Mouse (Mus musculus): ENCODE data around the gene Snd1. TPM values are rescaled to one million over a fixed set of nuclear protein-coding genes. Genes with fewer than 3 reads are reported as not detected.
A peak's percentile ranks its signal among the peaks of the same experiment; 100 is the strongest.

Gene Snd1
- polyA plus RNA-seq, 1 experiment from 2014 or later: 34.9 TPM

- ATAC-seq (no peak), DNase-seq (no peak)
- 5% methylated on average over 21 of the region's 21 CpGs for WGBS (ENCODE audit: insufficient replicate concordance)
- Histone ChIP-seq H3K4me1 (ENCODE audit: insufficient read depth) (peaks cover 38% of the 10 kb centered on the region), H3K9me3 (ENCODE audit: low read length) (no peaks in the 10 kb centered on the region), H3K27me3 (ENCODE audit: insufficient read depth, low read length) (no peaks in the 10 kb centered on the region), H3K9ac (replicated peaks) (peak overlapping the region; percentile 88), H3K4me3 (ENCODE audit: low read depth, low read length) (peak overlapping the region; percentile 91), H3K4me2 (ENCODE audit: low read depth, low read length) (peak overlapping the region; percentile 99), H3K36me3 (replicated peaks; ENCODE audit: insufficient read depth, low read length) (no peaks in the 10 kb centered on the region), H3K27ac (ENCODE audit: low read depth) (peak overlapping the region; percentile 90)
- TF ChIP-seq EP300 (IDR thresholded peaks at IDR 0.05; ENCODE audit: low read depth): no peak
- no peak for TF ChIP-seq CTCF (IDR thresholded peaks at IDR 0.05; ENCODE audit: low read depth)
These were observed 6.0 kb downstream of the Snd1 start for GRCm38 (mm10) chr6:28480752-28481492.

- Histone ChIP-seq H3K27ac (ENCODE audit: low read depth) (no peak overlapping the region), H3K4me2 (ENCODE audit: low read depth, low read length) (peak overlapping the region; percentile 39), H3K27me3 (ENCODE audit: insufficient read depth, low read length) (no peaks in the 10 kb centered on the region), H3K9me3 (ENCODE audit: low read length) (no peaks in the 10 kb centered on the region), H3K4me1 (ENCODE audit: insufficient read depth) (peaks cover 49% of the 10 kb centered on the region), H3K36me3 (replicated peaks; ENCODE audit: insufficient read depth, low read length) (no peaks in the 10 kb centered on the region), H3K4me3 (ENCODE audit: low read depth, low read length) (no peak overlapping the region), H3K9ac (replicated peaks) (no peak overlapping the region)
- 30% methylated on average over 4 of the region's 4 CpGs for WGBS (ENCODE audit: insufficient replicate concordance)
- ATAC-seq (no peak), DNase-seq (no peak)
- TF ChIP-seq EP300 (IDR thresholded peaks at IDR 0.05; ENCODE audit: low read depth): no peak
- no peak for TF ChIP-seq CTCF (IDR thresholded peaks at IDR 0.05; ENCODE audit: low read depth)
These were observed 7.9 kb downstream of the Snd1 start for GRCm38 (mm10) chr6:28482711-28483315.

- Histone ChIP-seq H3K9ac (replicated peaks) (no peak overlapping the region), H3K36me3 (replicated peaks; ENCODE audit: insufficient read depth, low read length) (no peaks in the 10 kb centered on the region; the same call in 1 of the 2 replicates), H3K27ac (ENCODE audit: low read depth) (no peak overlapping the region), H3K4me1 (ENCODE audit: insufficient read depth) (peaks cover 61% of the 10 kb centered on the region), H3K27me3 (ENCODE audit: insufficient read depth, low read length) (no peaks in the 10 kb centered on the region), H3K4me2 (ENCODE audit: low read depth, low read length) (0 out of 2 replicates have a peak overlapping the region, but pooled peaks have one; percentile 4), H3K4me3 (ENCODE audit: low read depth, low read length) (no peak overlapping the region), H3K9me3 (ENCODE audit: low read length) (no peaks in the 10 kb centered on the region)
- TF ChIP-seq EP300 (IDR thresholded peaks at IDR 0.05; ENCODE audit: low read depth): no peak
- TF ChIP-seq CTCF (IDR thresholded peaks at IDR 0.05; ENCODE audit: low read depth): no peak
- 81% methylated on average over 2 of the region's 2 CpGs for WGBS (ENCODE audit: insufficient replicate concordance)
- ATAC-seq (no peak), DNase-seq (no peak)
These were observed 11.1 kb downstream of the Snd1 start for GRCm38 (mm10) chr6:28486008-28486407.

GRCm38 (mm10) chr6:28486471-28486870 is 11.5 kb downstream of the Snd1 start:
- no peaks in the 10 kb centered on the region for H3K27me3 ChIP-seq (ENCODE audit: insufficient read depth, low read length)
- H3K4me2 ChIP-seq (ENCODE audit: low read depth, low read length): peak overlapping the region; percentile 4
- no peak for DNase-seq
- no peak overlapping the region for H3K9ac ChIP-seq (replicated peaks)
- 65% methylated on average over 2 of the region's 2 CpGs for WGBS (ENCODE audit: insufficient replicate concordance)
- ATAC-seq: no peak
- no peaks in the 10 kb centered on the region for H3K9me3 ChIP-seq (ENCODE audit: low read length)
- H3K27ac ChIP-seq (ENCODE audit: low read depth): no peak overlapping the region
- peaks cover 60% of the 10 kb centered on the region for H3K4me1 ChIP-seq (ENCODE audit: insufficient read depth)
- TF ChIP-seq EP300 (IDR thresholded peaks at IDR 0.05; ENCODE audit: low read depth): no peak
- TF ChIP-seq CTCF (IDR thresholded peaks at IDR 0.05; ENCODE audit: low read depth): no peak
- no peak overlapping the region for H3K4me3 ChIP-seq (ENCODE audit: low read depth, low read length)
- H3K36me3 ChIP-seq (replicated peaks; ENCODE audit: insufficient read depth, low read length): no peaks in the 10 kb centered on the region; the same call in 1 of the 2 replicates

GRCm38 (mm10) chr6:28486905-28487304 is 12.0 kb downstream of the Snd1 start:
- H3K9ac ChIP-seq (replicated peaks): no peak overlapping the region
- H3K27me3 ChIP-seq (ENCODE audit: insufficient read depth, low read length): no peaks in the 10 kb centered on the region
- H3K36me3 ChIP-seq (replicated peaks; ENCODE audit: insufficient read depth, low read length): no peaks in the 10 kb centered on the region; the same call in 1 of the 2 replicates
- H3K4me2 ChIP-seq (ENCODE audit: low read depth, low read length): peak overlapping the region; percentile 4
- 75% methylated on average over 7 of the region's 7 CpGs for WGBS (ENCODE audit: insufficient replicate concordance)
- H3K4me1 ChIP-seq (ENCODE audit: insufficient read depth): peaks cover 56% of the 10 kb centered on the region
- TF ChIP-seq EP300 (IDR thresholded peaks at IDR 0.05; ENCODE audit: low read depth): no peak
- TF ChIP-seq CTCF (IDR thresholded peaks at IDR 0.05; ENCODE audit: low read depth): no peak
- H3K4me3 ChIP-seq (ENCODE audit: low read depth, low read length): no peak overlapping the region
- H3K9me3 ChIP-seq (ENCODE audit: low read length): no peaks in the 10 kb centered on the region
- no peak for ATAC-seq
- DNase-seq: no peak
- no peak overlapping the region for H3K27ac ChIP-seq (ENCODE audit: low read depth)

- H3K36me3 ChIP-seq (replicated peaks; ENCODE audit: insufficient read depth, low read length): peaks cover 3% of the 10 kb centered on the region; the same call in 1 of the 2 replicates
- ATAC-seq (no peak), DNase-seq (no peak)
- H3K27me3 ChIP-seq (ENCODE audit: insufficient read depth, low read length): no peaks in the 10 kb centered on the region
- H3K4me2 ChIP-seq (ENCODE audit: low read depth, low read length): no peak overlapping the region
- peaks cover 42% of the 10 kb centered on the region for H3K4me1 ChIP-seq (ENCODE audit: insufficient read depth)
- H3K27ac ChIP-seq (ENCODE audit: low read depth): no peak overlapping the region
- WGBS (ENCODE audit: insufficient replicate concordance): 80% methylated on average over 1 of the region's 1 CpGs
- no peaks in the 10 kb centered on the region for H3K9me3 ChIP-seq (ENCODE audit: low read length)
- no peak overlapping the region for H3K9ac ChIP-seq (replicated peaks)
- TF ChIP-seq EP300 (IDR thresholded peaks at IDR 0.05; ENCODE audit: low read depth) (no peak), CTCF (IDR thresholded peaks at IDR 0.05; ENCODE audit: low read depth) (no peak)
- no peak overlapping the region for H3K4me3 ChIP-seq (ENCODE audit: low read depth, low read length)
These were observed 13.4 kb downstream of the Snd1 start for GRCm38 (mm10) chr6:28488204-28488851.

Measured in liver, postnatal 0 days (tissue).